Mouse (Mus musculus) mouse embryonic stem cell (cell line): ENCODE data around the gene Ppp4r2.

Experiments used
- in situ Hi-C, 2 experiments: fragments of 300-500 bp; cut with MboI; formaldehyde crosslinking; loops; 1 replicate in 1 of 2; 3 replicates in 1 of 2; pipeline ENCODE4 v1.14.3; 2019 to 2020; ENCODE audit warnings: low sequenced_read_pairs in 2 of 2, low pct_unique_long_range_greater_than_20kb in 1 of 2, mixed read lengths in 1 of 2; ENCODE audit not compliant: unreplicated experiment in 1 of 2

Ppp4r2 gene

GRCm38 (mm10) chr6:100833355-100833754, at the start of gene Ppp4r2:
Gene Ppp4r2, plus strand, starts transcription at chr6:100833622.
- in situ Hi-C loops, result no loop called here

- in situ Hi-C loops, result no loop called here
Observed at GRCm38 (mm10) chr6:100787726-100788125, 45.7 kb upstream of the Ppp4r2 start.

GRCm38 (mm10) chr6:100789161-100789560, 44.3 kb upstream of the Ppp4r2 start:
- in situ Hi-C loops, result no loop called here

GRCm38 (mm10) chr6:100792055-100792659, 41.3 kb upstream of the Ppp4r2 start:
- in situ Hi-C loops, result no loop called here

GRCm38 (mm10) chr6:100792973-100793769, 40.3 kb upstream of the Ppp4r2 start:
- in situ Hi-C loops, result no loop called here

- in situ Hi-C loops, result no loop called here
Observed at GRCm38 (mm10) chr6:100795797-100796196, 37.6 kb upstream of the Ppp4r2 start.

- in situ Hi-C loops, result no loop called here
Observed at GRCm38 (mm10) chr6:100799290-100799689, 34.1 kb upstream of the Ppp4r2 start.

- in situ Hi-C loops, result no loop called here
Observed at GRCm38 (mm10) chr6:100799766-100800165, 33.7 kb upstream of the Ppp4r2 start.

GRCm38 (mm10) chr6:100800497-100800955, 32.9 kb upstream of the Ppp4r2 start:
- in situ Hi-C loops, result no loop called here

- in situ Hi-C loops, result no loop called here
Observed at GRCm38 (mm10) chr6:100802381-100803083, 30.9 kb upstream of the Ppp4r2 start.

- in situ Hi-C loops, result no loop called here
Observed at GRCm38 (mm10) chr6:100803250-100803649, 30.2 kb upstream of the Ppp4r2 start.

- in situ Hi-C loops, result no loop called here
Observed at GRCm38 (mm10) chr6:100807187-100807586, 26.2 kb upstream of the Ppp4r2 start.

GRCm38 (mm10) chr6:100807746-100808145, 25.7 kb upstream of the Ppp4r2 start:
- in situ Hi-C loops, result no loop called here

GRCm38 (mm10) chr6:100808221-100808778, 25.1 kb upstream of the Ppp4r2 start:
- in situ Hi-C loops, result no loop called here

GRCm38 (mm10) chr6:100810117-100810516, 23.3 kb upstream of the Ppp4r2 start:
- in situ Hi-C loops, result no loop called here

GRCm38 (mm10) chr6:100811731-100812130, 21.7 kb upstream of the Ppp4r2 start:
- in situ Hi-C loops, result no loop called here

GRCm38 (mm10) chr6:100821367-100821766, 12.1 kb upstream of the Ppp4r2 start:
- in situ Hi-C loops, result no loop called here

GRCm38 (mm10) chr6:100823356-100823755, 10.1 kb upstream of the Ppp4r2 start:
- in situ Hi-C loops, result no loop called here

GRCm38 (mm10) chr6:100824381-100824965, 8.9 kb upstream of the Ppp4r2 start:
- in situ Hi-C loops, result no loop called here
